Mouse (Mus musculus) hindbrain, embryonic 11.5 days (tissue): Measurements from ENCODE around the gene Pigh. TPM values are rescaled to one million over a fixed set of nuclear protein-coding genes. Genes with fewer than 3 reads are reported as not detected.

Source experiments
- ATAC-seq: fragments of 200-750 bp; cut with Nextera tagmentation; 2 replicates; pipeline ENCODE4 v1.8.0; 2017; ENCODE audit warnings: mild to moderate bottlenecking, moderate TSS enrichment, moderate library complexity; ENCODE audit not compliant: low FRiP score
- DNase-seq: peaks from one replicate; pipeline ENCODE4 v3.0.0-alpha.2; 2015; ENCODE audit warnings: low spot score
- H3K27ac ChIP-seq: fragments of 300-500 bp; sonication (generic); 2 replicates; pipeline ENCODE4 v1.5.1; 2014; ENCODE audit warnings: mild to moderate bottlenecking, low read depth, low read length
- H3K27me3 ChIP-seq: fragments of 300-500 bp; sonication (generic); 2 replicates; pipeline ENCODE4 v1.6.1; 2014; ENCODE audit warnings: mild to moderate bottlenecking, low read length, moderate library complexity, mixed read lengths; ENCODE audit not compliant: control insufficient read depth, insufficient read depth
- H3K36me3 ChIP-seq: fragments of 300-500 bp; sonication (generic); 2 replicates; pipeline ENCODE4 v1.6.1; 2014; ENCODE audit warnings: mild to moderate bottlenecking, low read length, moderate library complexity, mixed read lengths; ENCODE audit not compliant: control insufficient read depth, insufficient read depth
- H3K4me1 ChIP-seq: fragments of 300-500 bp; sonication (generic); replicated peaks from 2 replicates; pipeline ENCODE4 v1.6.1; 2014; ENCODE audit warnings: low read length, mixed read lengths; ENCODE audit not compliant: control insufficient read depth, insufficient read depth
- H3K4me2 ChIP-seq: fragments of 300-500 bp; sonication (generic); replicated peaks from 2 replicates; pipeline ENCODE4 v1.6.1; 2014; ENCODE audit warnings: mild to moderate bottlenecking, low read depth, low read length
- H3K4me3 ChIP-seq: fragments of 300-500 bp; sonication (generic); 2 replicates; pipeline ENCODE4 v1.5.1; 2014; ENCODE audit warnings: low read depth, low read length
- H3K9ac ChIP-seq: fragments of 300-500 bp; sonication (generic); 2 replicates; pipeline ENCODE4 v1.6.1; 2014; ENCODE audit warnings: low read depth, low read length
- H3K9me3 ChIP-seq: fragments of 300-500 bp; sonication (generic); 2 replicates; pipeline ENCODE4 v1.6.1; 2016; ENCODE audit warnings: low read length; ENCODE audit not compliant: control insufficient read depth
- WGBS: fragments of 180-500 bp; shearing (Covaris S2); extraction: QIAGEN DNeasy Blood & Tissue Kit; methylation state at CpG from one replicate; pipeline ENCODE4 v1.1.7; 2014; 5-methylcytosine and 5-hydroxymethylcytosine counted together
- polyA plus RNA-seq: library from polyadenylated mRNA; unstranded; fragments of >200 nt; fragmentation: Nextera tagmentation; extraction: Ambion mirVana; gene quantifications from 2 replicates; pipeline ENCODE4 v1.2.1, GENCODE M21; 2014

Pigh gene
- polyA plus RNA-seq, 1 experiment from 2014 or later = 30.1 TPM

DNA sequence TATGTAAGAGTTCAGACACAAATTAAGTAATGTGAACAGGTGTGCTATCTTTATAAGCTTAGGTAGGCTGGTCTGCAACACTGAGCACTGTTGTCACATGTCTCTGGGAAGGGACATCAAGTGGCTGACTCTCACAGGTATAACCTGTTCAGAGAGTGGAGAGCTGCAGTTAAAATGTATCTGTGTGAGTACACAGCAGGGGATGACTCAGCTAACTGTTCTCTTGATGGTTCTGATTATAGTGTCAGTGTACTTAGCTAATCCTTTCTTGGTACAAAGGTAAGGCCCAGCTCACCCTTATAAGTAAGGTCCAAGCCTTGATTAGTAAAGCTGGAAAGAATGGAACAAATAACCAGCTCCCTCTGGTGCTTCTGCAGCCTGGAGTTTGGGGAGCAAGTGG lies 48.0 kb downstream of the Pigh start:
- Histone ChIP-seq H3K9me3 (no peaks in the 10 kb centered on the region), H3K4me1 (no peaks in the 10 kb centered on the region), H3K27me3 (no peaks in the 10 kb centered on the region), H3K4me2 (no peak overlapping the region), H3K36me3 (no peaks in the 10 kb centered on the region), H3K4me3 (no peak overlapping the region), H3K27ac (no peak overlapping the region), H3K9ac (no peak overlapping the region)
- DNase-seq (no peak), ATAC-seq (no peak)

- 83% methylated on average over 11 of the region's 11 CpGs for WGBS
- H3K4me1 ChIP-seq = no peaks in the 10 kb centered on the region; the same call in 1 of the 2 replicates
- no peak for DNase-seq
These were observed 49.1 kb downstream of the Pigh start for GRCm38 (mm10) chr12:79040201-79040827.

DNA sequence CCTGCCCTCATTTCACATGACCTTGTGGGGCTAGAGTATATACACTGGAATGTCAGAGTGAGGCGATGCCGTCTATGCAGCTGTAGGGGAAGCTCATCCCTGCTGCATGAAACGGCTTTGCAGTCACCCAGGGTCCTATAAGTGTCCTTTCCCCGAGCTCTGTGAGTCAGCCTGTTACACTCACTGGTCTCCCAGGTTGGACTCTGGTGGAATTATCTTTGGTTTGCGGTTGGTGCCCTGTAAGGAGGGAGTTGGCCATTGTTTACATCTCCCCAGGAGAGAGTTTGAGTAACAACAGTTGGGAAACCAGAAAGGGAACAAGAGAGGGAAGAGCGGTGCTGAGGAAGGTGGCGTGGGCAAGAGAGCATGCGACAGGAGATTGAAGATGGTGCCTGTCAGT lies 49.7 kb downstream of the Pigh start:
- Histone ChIP-seq H3K9ac (no peak overlapping the region), H3K27ac (no peak overlapping the region), H3K9me3 (no peaks in the 10 kb centered on the region), H3K4me1 (no peaks in the 10 kb centered on the region; the same call in 1 of the 2 replicates), H3K4me3 (no peak overlapping the region), H3K36me3 (no peaks in the 10 kb centered on the region), H3K4me2 (no peak overlapping the region), H3K27me3 (no peaks in the 10 kb centered on the region)
- DNase-seq = no peak
- 64% methylated on average over 8 of the region's 8 CpGs for WGBS
- ATAC-seq = no peak

More at GRCm38 (mm10) chr12:79040201-79040827, 49.1 kb downstream of the Pigh start:
- H3K27ac ChIP-seq = no peak overlapping the region
- no peaks in the 10 kb centered on the region for H3K27me3 ChIP-seq
- no peak for ATAC-seq
- no peak overlapping the region for H3K4me3 ChIP-seq
- no peaks in the 10 kb centered on the region for H3K9me3 ChIP-seq
- no peak overlapping the region for H3K4me2 ChIP-seq
- H3K36me3 ChIP-seq = no peaks in the 10 kb centered on the region
- H3K9ac ChIP-seq = no peak overlapping the region

DNA sequence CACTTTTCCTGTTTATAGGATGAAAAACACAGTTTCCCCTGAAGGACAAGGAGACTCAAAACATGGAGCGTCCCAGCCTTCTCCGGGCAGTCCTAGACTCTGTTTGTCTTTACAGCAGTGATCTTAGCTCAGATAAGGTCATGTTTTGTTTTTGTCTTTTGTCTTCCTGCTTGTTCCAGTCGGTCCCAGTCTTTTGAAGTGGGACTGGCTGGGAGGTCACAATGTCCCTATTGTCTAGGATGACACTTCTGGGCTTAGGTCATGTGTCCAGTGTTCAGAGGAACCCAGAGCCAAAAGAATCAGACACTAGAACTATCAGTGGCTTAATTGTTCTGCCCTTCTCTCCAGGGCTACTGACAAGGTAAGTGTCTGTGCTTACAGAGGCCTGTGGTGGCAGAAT lies 54.1 kb downstream of the Pigh start:
- Histone ChIP-seq H3K36me3 (no peaks in the 10 kb centered on the region), H3K27ac (no peak overlapping the region), H3K27me3 (no peaks in the 10 kb centered on the region), H3K9me3 (no peaks in the 10 kb centered on the region), H3K4me1 (no peaks in the 10 kb centered on the region; the same call in 1 of the 2 replicates), H3K9ac (no peak overlapping the region), H3K4me3 (no peak overlapping the region), H3K4me2 (no peak overlapping the region)
- 9% methylated on average over 3 of the region's 3 CpGs for WGBS
- no peak for ATAC-seq
- DNase-seq = no peak

- Histone ChIP-seq H3K4me1 (no peaks in the 10 kb centered on the region; the same call in 1 of the 2 replicates), H3K9me3 (no peaks in the 10 kb centered on the region), H3K27ac (no peak overlapping the region), H3K4me3 (no peak overlapping the region), H3K4me2 (no peak overlapping the region), H3K27me3 (no peaks in the 10 kb centered on the region), H3K36me3 (no peaks in the 10 kb centered on the region), H3K9ac (no peak overlapping the region)
- WGBS = 93% methylated on average over 2 of the region's 2 CpGs
- ATAC-seq (no peak), DNase-seq (no peak)
These were observed 55.1 kb downstream of the Pigh start for GRCm38 (mm10) chr12:79034331-79034730.

Other genes starting within 250 kb of the Pigh start
- 110 and 115 TPM in 2 replicates for gene Atp6v1d, start 228.0 kb downstream of the Pigh start, polyA plus RNA-seq
- gene Eif2s1, start 227.8 kb downstream of the Pigh start, polyA plus RNA-seq = 234 and 258 TPM in 2 replicates
- gene Plek2, start 182.7 kb downstream of the Pigh start, polyA plus RNA-seq = 2.6 and 3.1 TPM in 2 replicates
- gene Tmem229b, start 82.0 kb downstream of the Pigh start, polyA plus RNA-seq = 7.5 and 8.8 TPM in 2 replicates
- gene Plekhh1, start 60.5 kb downstream of the Pigh start, polyA plus RNA-seq = 4.3 and 4.7 TPM in 2 replicates
- 7.9 and 8.3 TPM in 2 replicates for gene Arg2, start 41.1 kb upstream of the Pigh start, polyA plus RNA-seq
- gene Vti1b, start 83.0 kb upstream of the Pigh start, polyA plus RNA-seq = 119 and 121 TPM in 2 replicates
- gene Rdh11, start 102.6 kb upstream of the Pigh start, polyA plus RNA-seq = 29.6 and 30.0 TPM in 2 replicates
- 0.88 and 1.5 TPM in 2 replicates for gene Rdh12, start 119.3 kb upstream of the Pigh start, polyA plus RNA-seq
- gene Zfyve26, start 206.7 kb upstream of the Pigh start, polyA plus RNA-seq = 13.7 and 17.0 TPM in 2 replicates
- gene Rad51b, start 207.6 kb upstream of the Pigh start, polyA plus RNA-seq = 4.9 and 6.5 TPM in 2 replicates